Mouse (Mus musculus): ENCODE results near the gene Rpn1. TPM values are rescaled to one million over a fixed set of nuclear protein-coding genes. Genes with fewer than 3 reads are reported as not detected.

Rpn1 gene
- polyA plus RNA-seq, 1 experiment, result 128 TPM

- peak overlapping the region; percentile 99 for H3K4me2 ChIP-seq (ENCODE audit: low read depth)
- H3K36me3 ChIP-seq (ENCODE audit: control insufficient read depth, insufficient read depth), result peaks cover 4% of the 10 kb centered on the region
- peak; percentile 51 to 85 (median 79) for TF ChIP-seq MYOD1 (IDR thresholded peaks at IDR 0.05; ENCODE audit: control insufficient read depth in 1 of 3, insufficient read length in 2 of 3, low read depth in 2 of 3)
- no peak for TF ChIP-seq TCF3 (IDR thresholded peaks at IDR 0.05; ENCODE audit: insufficient read length, low read depth)
- H3K27me3 ChIP-seq (ENCODE audit: control insufficient read depth, insufficient read depth, insufficient read length), result no peaks in the 10 kb centered on the region
- H3K79me2 ChIP-seq (ENCODE audit: control insufficient read depth, insufficient read depth), result peaks cover 55% of the 10 kb centered on the region
- peak overlapping the region; percentile 83 for H3K4me3 ChIP-seq
- peak overlapping the region; percentile 91 for H3ac ChIP-seq (ENCODE audit: control insufficient read depth, insufficient read length)
These were observed 40.1 kb upstream of the Rpn1 start for GRCm38 (mm10) chr6:88044234-88044576.

- peak within 1 kb of the TSS; percentile 83 for H3K4me3 ChIP-seq
- H3K27me3 ChIP-seq (ENCODE audit: control insufficient read depth, insufficient read depth, insufficient read length), result no peaks in the 10 kb centered on the region
- peak in 1 of 3 experiments; percentile 9 for TF ChIP-seq MYOG (IDR thresholded peaks at IDR 0.05; ENCODE audit: control insufficient read depth in 1 of 3, insufficient read depth in 1 of 3, insufficient read length in 2 of 3, low read depth in 2 of 3)
- TF ChIP-seq SRF (IDR thresholded peaks at IDR 0.05; ENCODE audit: control insufficient read depth, insufficient read length, low read depth), result peak; percentile 63
- TF ChIP-seq E2F4 (IDR thresholded peaks at IDR 0.05; ENCODE audit: insufficient read depth), result no peak
- TF ChIP-seq POLR2AphosphoS2 (IDR thresholded peaks at IDR 0.05; ENCODE audit: insufficient read length, low read depth), result peak; percentile 73
- peak; percentile 27; the same call in 1 of the 2 replicates for TF ChIP-seq CEBPB (IDR thresholded peaks at IDR 0.05; ENCODE audit: insufficient read depth, poor library complexity, severe bottlenecking)
- no peak for TF ChIP-seq MYOD1 (IDR thresholded peaks at IDR 0.05; ENCODE audit: control insufficient read depth in 1 of 3, insufficient read length in 2 of 3, low read depth in 2 of 3)
- peak; percentile 78 for TF ChIP-seq POLR2A (IDR thresholded peaks at IDR 0.05; ENCODE audit: insufficient read length, low read depth)
- TF ChIP-seq USF1 (IDR thresholded peaks at IDR 0.05; ENCODE audit: low read depth), result peak; percentile 89
- no peak for TF ChIP-seq TCF3 (IDR thresholded peaks at IDR 0.05; ENCODE audit: insufficient read length, low read depth)
- TF ChIP-seq REST (IDR thresholded peaks at IDR 0.05; ENCODE audit: insufficient read depth, insufficient read length), result no peak
- no peak for TF ChIP-seq TCF12 (IDR thresholded peaks at IDR 0.05; ENCODE audit: insufficient read depth, poor library complexity, severe bottlenecking)
- no peak for TF ChIP-seq MAX (IDR thresholded peaks at IDR 0.05; ENCODE audit: low read depth)
- H3K79me2 ChIP-seq (ENCODE audit: control insufficient read depth, insufficient read depth), result peaks cover 49% of the 10 kb centered on the region
- H3K4me2 ChIP-seq (ENCODE audit: low read depth), result peak within 1 kb of the TSS; percentile 99
- H3K36me3 ChIP-seq (ENCODE audit: control insufficient read depth, insufficient read depth), result peaks cover 4% of the 10 kb centered on the region
- H3ac ChIP-seq (ENCODE audit: control insufficient read depth, insufficient read length), result peak within 1 kb of the TSS; percentile 91
These were observed 39.5 kb upstream of the Rpn1 start, which contains the start of gene Rab7 for GRCm38 (mm10) chr6:88044577-88045405. Rab7 (minus strand) TSS chr6:88045270.

GRCm38 (mm10) chr6:88045406-88045766 lies 38.9 kb upstream of the Rpn1 start:
- Histone ChIP-seq H3K79me2 (ENCODE audit: control insufficient read depth, insufficient read depth) (peaks cover 44% of the 10 kb centered on the region), H3K4me3 (peak overlapping the region; percentile 83), H3K27me3 (ENCODE audit: control insufficient read depth, insufficient read depth, insufficient read length) (no peaks in the 10 kb centered on the region), H3ac (ENCODE audit: control insufficient read depth, insufficient read length) (peak overlapping the region; percentile 91), H3K36me3 (ENCODE audit: control insufficient read depth, insufficient read depth) (peaks cover 4% of the 10 kb centered on the region), H3K4me2 (ENCODE audit: low read depth) (peak overlapping the region; percentile 65)
- TF ChIP-seq E2F4 (IDR thresholded peaks at IDR 0.05; ENCODE audit: insufficient read depth), result no peak
- no peak for TF ChIP-seq TCF3 (IDR thresholded peaks at IDR 0.05; ENCODE audit: insufficient read length, low read depth)
- TF ChIP-seq TCF12 (IDR thresholded peaks at IDR 0.05; ENCODE audit: insufficient read depth, poor library complexity, severe bottlenecking), result no peak
- TF ChIP-seq POLR2A (IDR thresholded peaks at IDR 0.05; ENCODE audit: insufficient read length, low read depth), result no peak
- TF ChIP-seq MAX (IDR thresholded peaks at IDR 0.05; ENCODE audit: low read depth), result no peak
- TF ChIP-seq USF1 (IDR thresholded peaks at IDR 0.05; ENCODE audit: low read depth), result no peak

GRCm38 (mm10) chr6:88047853-88048252 lies 36.4 kb upstream of the Rpn1 start:
- no peaks in the 10 kb centered on the region for H3K36me3 ChIP-seq (ENCODE audit: control insufficient read depth, insufficient read depth)
- TF ChIP-seq TCF12 (IDR thresholded peaks at IDR 0.05; ENCODE audit: insufficient read depth, poor library complexity, severe bottlenecking), result no peak
- no peak for TF ChIP-seq CEBPB (IDR thresholded peaks at IDR 0.05; ENCODE audit: insufficient read depth, poor library complexity, severe bottlenecking)
- no peak for TF ChIP-seq REST (IDR thresholded peaks at IDR 0.05; ENCODE audit: insufficient read depth, insufficient read length)
- H3K4me2 ChIP-seq (ENCODE audit: low read depth), result no peak overlapping the region
- no peaks in the 10 kb centered on the region for H3K27me3 ChIP-seq (ENCODE audit: control insufficient read depth, insufficient read depth, insufficient read length)
- no peak overlapping the region for H3ac ChIP-seq (ENCODE audit: control insufficient read depth, insufficient read length)
- H3K4me3 ChIP-seq, result no peak overlapping the region
- H3K79me2 ChIP-seq (ENCODE audit: control insufficient read depth, insufficient read depth), result peaks cover 19% of the 10 kb centered on the region

GRCm38 (mm10) chr6:88049008-88049407 lies 35.3 kb upstream of the Rpn1 start:
- TF ChIP-seq MYOG (IDR thresholded peaks at IDR 0.05; ENCODE audit: control insufficient read depth in 1 of 3, insufficient read depth in 1 of 3, insufficient read length in 2 of 3, low read depth in 2 of 3), result no peak
- no peak for TF ChIP-seq E2F4 (IDR thresholded peaks at IDR 0.05; ENCODE audit: insufficient read depth)
- no peak for TF ChIP-seq MAX (IDR thresholded peaks at IDR 0.05; ENCODE audit: low read depth)
- TF ChIP-seq POLR2AphosphoS2 (IDR thresholded peaks at IDR 0.05; ENCODE audit: insufficient read length, low read depth), result no peak
- no peak for TF ChIP-seq REST (IDR thresholded peaks at IDR 0.05; ENCODE audit: insufficient read depth, insufficient read length)
- TF ChIP-seq TCF12 (IDR thresholded peaks at IDR 0.05; ENCODE audit: insufficient read depth, poor library complexity, severe bottlenecking), result no peak
- no peak for TF ChIP-seq MYOD1 (IDR thresholded peaks at IDR 0.05; ENCODE audit: control insufficient read depth in 1 of 3, insufficient read length in 2 of 3, low read depth in 2 of 3)
- no peak for TF ChIP-seq TCF3 (IDR thresholded peaks at IDR 0.05; ENCODE audit: insufficient read length, low read depth)
- TF ChIP-seq SRF (IDR thresholded peaks at IDR 0.05; ENCODE audit: control insufficient read depth, insufficient read length, low read depth), result no peak
- no peak for TF ChIP-seq USF1 (IDR thresholded peaks at IDR 0.05; ENCODE audit: low read depth)
- no peak for TF ChIP-seq CEBPB (IDR thresholded peaks at IDR 0.05; ENCODE audit: insufficient read depth, poor library complexity, severe bottlenecking)
- no peak for TF ChIP-seq POLR2A (IDR thresholded peaks at IDR 0.05; ENCODE audit: insufficient read length, low read depth)
- no peaks in the 10 kb centered on the region for H3K27me3 ChIP-seq (ENCODE audit: control insufficient read depth, insufficient read depth, insufficient read length)
- no peak overlapping the region for H3K4me2 ChIP-seq (ENCODE audit: low read depth)
- H3K79me2 ChIP-seq (ENCODE audit: control insufficient read depth, insufficient read depth), result peaks cover 7% of the 10 kb centered on the region
- no peak overlapping the region for H3ac ChIP-seq (ENCODE audit: control insufficient read depth, insufficient read length)
- H3K36me3 ChIP-seq (ENCODE audit: control insufficient read depth, insufficient read depth), result no peaks in the 10 kb centered on the region
- no peak overlapping the region for H3K4me3 ChIP-seq

Measured in myocyte (in vitro differentiated cells).